Mouse (Mus musculus) spleen, postnatal 10 days (tissue): Measurements from ENCODE around the gene 4930426L09Rik.

Source experiments
- DNase-seq, 2 experiments: peaks; one replicate each; pipeline ENCODE4 v3.0.0; 2021 to 2022; ENCODE audit warnings: low spot score in 2 of 2

4930426L09Rik gene

GRCm38 (mm10) chr2:19011443-19011842, 13.3 kb downstream of the 4930426L09Rik start:
- peak in 1 of 2 experiments; percentile 64 for DNase-seq

DNA sequence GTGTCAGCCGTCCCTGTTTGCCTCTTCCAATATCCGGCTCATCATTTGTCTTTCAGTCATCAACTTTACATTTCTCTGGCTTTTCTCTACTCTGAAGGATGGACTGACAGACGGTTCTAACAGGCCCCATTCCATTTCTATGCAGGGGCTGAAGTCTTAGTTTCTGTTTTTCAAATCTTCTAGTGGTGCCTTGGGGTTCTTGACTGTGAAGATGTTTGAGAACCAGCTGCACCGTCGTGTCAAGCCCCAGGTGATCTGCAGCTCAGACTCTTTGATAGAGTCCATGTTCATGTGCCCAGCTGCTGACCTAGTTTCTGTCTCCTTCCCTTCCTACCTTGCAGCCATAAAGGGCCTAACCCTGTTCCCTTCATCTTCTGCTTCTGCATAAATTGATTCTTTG, 18.2 kb downstream of the 4930426L09Rik start:
- no peak for DNase-seq

DNA sequence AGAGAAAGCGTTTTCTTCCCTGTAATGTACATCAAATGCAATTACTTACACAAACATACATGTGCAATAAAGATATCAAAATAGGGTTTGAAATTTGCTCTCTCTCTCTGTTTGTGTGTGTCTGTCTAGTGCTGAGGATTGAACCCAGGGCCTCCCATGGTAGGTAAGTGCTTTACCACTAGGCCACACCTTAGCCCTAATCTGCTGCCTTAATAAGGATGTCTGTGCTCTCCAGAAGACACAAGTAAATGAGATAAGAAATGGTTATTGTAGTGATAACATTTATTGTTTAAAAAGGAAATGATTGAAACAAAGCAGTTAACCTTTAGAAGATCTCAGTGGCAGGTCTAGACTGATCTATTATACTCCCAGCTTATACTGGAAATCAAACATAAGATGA, 18.7 kb downstream of the 4930426L09Rik start:
- DNase-seq: no peak

GRCm38 (mm10) chr2:19018034-19018433, 19.9 kb downstream of the 4930426L09Rik start:
- DNase-seq: no peak

DNA sequence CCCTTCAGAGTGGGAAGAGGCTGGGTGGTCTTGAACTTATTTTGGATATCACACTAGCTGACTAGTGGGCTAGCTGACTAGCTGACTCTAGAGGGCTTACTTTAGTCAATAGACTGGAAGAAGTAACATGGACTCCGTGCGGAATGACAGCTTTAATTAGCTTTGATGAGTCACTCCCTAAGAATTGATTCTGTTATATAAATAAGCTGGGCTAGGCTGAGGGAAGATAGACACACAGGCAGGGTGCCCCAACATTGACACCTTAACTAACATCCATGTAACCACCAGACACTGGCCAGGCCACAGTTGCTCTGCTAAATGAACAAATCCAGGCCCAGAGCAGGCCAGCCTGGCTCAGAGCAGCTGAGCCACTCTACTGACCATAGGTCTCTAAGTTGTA, 26.7 kb downstream of the 4930426L09Rik start:
- no peak for DNase-seq

GRCm38 (mm10) chr2:19037430-19037829, 39.3 kb downstream of the 4930426L09Rik start:
- no peak for DNase-seq

- DNase-seq: no peak
Observed at GRCm38 (mm10) chr2:19037907-19038570, 39.9 kb downstream of the 4930426L09Rik start.

DNA sequence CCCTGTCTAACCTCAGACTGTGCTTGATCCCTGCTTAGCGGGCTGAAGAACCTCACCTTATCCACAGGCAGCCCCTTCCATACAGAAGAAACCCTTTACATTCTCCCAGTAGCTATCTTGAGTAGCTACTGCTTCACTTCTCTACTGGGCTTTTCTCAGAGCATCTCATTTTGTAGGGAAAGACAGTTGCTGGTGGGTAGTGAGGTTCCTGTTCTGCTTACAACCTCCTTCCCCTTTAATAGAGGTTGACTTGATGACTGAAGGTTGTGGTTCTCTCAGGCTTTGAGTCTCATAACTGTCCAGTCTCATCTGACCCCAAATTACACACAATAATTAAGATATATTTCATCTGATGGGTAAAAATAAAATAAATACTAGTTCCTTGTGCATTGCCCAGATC, 50.1 kb downstream of the 4930426L09Rik start:
- DNase-seq: no peak

DNA sequence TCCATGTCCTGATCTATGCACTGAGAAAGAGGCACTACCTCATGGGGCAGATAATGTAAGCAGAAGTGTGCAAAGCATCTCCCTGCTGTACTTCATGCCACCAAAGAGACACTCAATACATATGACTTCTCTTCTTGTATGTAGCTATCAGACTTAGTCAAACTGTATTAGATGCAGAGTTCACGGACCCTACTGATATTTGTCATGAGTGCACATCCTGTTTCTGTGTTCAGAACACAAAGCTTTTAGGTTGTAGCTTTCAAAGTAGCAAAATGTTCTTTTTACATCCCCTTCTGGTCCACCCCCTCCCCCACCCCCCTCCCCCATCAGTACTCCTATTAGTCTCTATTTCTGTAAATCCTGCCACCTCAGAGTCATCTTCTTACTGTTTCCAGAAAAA, 51.2 kb downstream of the 4930426L09Rik start:
- DNase-seq: no peak
